In the genomic region with DNA sequence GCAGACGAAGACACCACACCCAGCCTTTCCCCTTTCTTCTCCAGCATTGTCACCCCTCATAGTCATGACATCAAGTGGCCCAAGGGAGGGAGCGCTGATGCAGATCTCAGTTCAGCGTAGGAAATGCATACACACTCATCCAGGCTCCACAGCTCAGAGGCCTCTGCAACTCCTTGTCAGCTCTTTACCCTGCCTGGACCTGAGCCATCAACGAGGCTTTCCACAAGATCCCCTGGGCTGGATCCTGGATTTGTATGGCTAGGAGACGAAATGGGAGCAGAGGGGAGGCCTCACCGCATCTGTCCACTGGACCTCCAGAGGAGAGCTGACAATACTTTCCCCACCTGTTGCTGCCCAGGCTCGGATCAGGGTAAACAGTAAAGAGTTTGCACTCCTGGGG, we compare ENCODE assay signal across 28 mouse cellular contexts. TPM values are rescaled to one million over a fixed set of nuclear protein-coding genes. Genes with fewer than 3 reads are reported as not detected.
DNase-seq lines count a peak whose midpoint lies in the region; ATAC-seq lines count a peak whose summit lies in the region.
"Had no signal": no experiment of that assay in that cellular context is flagged by ENCODE, and none has a peak within 500 bp of the region (broad histone marks: within the 10 kb centered on the region; RNA-seq: fewer than 3 reads in every experiment).

No protein-coding gene starts in this region.

- WGBS in kidney, embryonic 16.5 days, result 59% methylated on average over 7 of the region's 7 CpGs
- 74% methylated on average over 7 of the region's 7 CpGs for WGBS in embryonic facial prominence, embryonic 12.5 days

- no peaks in the 10 kb centered on the region for H3K9me3 ChIP-seq in kidney, embryonic 16.5 days (ENCODE audit: low read length)
- H3K9me3 ChIP-seq in embryonic facial prominence, embryonic 12.5 days, result no peaks in the 10 kb centered on the region
- H3K9me3 ChIP-seq: embryonic facial prominence, embryonic 13.5 days; G1E; hindbrain, embryonic 10.5 days; hindbrain, embryonic 13.5 days; intestine, embryonic 15.5 days had no signal

- peak overlapping the region; percentile 9; the same call in 1 of the 2 replicates for H3K9ac ChIP-seq in kidney, embryonic 16.5 days (replicated peaks; ENCODE audit: low read length)
- H3K9ac ChIP-seq in embryonic facial prominence, embryonic 12.5 days, result no peak overlapping the region
- H3K9ac ChIP-seq: embryonic facial prominence, embryonic 13.5 days; hindbrain, embryonic 13.5 days; intestine, embryonic 15.5 days had no signal

- no peak overlapping the region for H3K27ac ChIP-seq in kidney, embryonic 16.5 days (ENCODE audit: low read length)
- H3K27ac ChIP-seq in embryonic facial prominence, embryonic 12.5 days, result 0 out of 2 replicates have a peak overlapping the region, but pooled peaks have one; percentile 36
- H3K27ac ChIP-seq: embryonic facial prominence, embryonic 13.5 days; heart, adult 2 months; hindbrain, embryonic 10.5 days; hindbrain, embryonic 13.5 days; intestine, embryonic 15.5 days had no signal

- no peak overlapping the region for H3K4me2 ChIP-seq in kidney, embryonic 16.5 days (replicated peaks; ENCODE audit: low read depth, low read length)
- no peak overlapping the region for H3K4me2 ChIP-seq in embryonic facial prominence, embryonic 12.5 days (replicated peaks)
- H3K4me2 ChIP-seq: embryonic facial prominence, embryonic 13.5 days; heart, embryonic 11.5 days; hindbrain, embryonic 13.5 days; intestine, embryonic 15.5 days had no signal

- no peak for ATAC-seq in kidney, embryonic 16.5 days (ENCODE audit: low FRiP score, low TSS enrichment)
- ATAC-seq in embryonic facial prominence, embryonic 12.5 days (ENCODE audit: insufficient number of reproducible peaks, insufficient read depth, low FRiP score, low TSS enrichment), result no peak
- no peak for ATAC-seq in megakaryocyte-erythroid progenitor cell, adult 5-6 weeks (replicated peaks; ENCODE audit: low FRiP score, low TSS enrichment, poor library complexity, severe bottlenecking)
- ATAC-seq: forebrain, embryonic 14.5 days; hindbrain, embryonic 16.5 days; intestine, embryonic 15.5 days; Patski had no signal

- H3K36me3 ChIP-seq in kidney, embryonic 16.5 days (ENCODE audit: insufficient read depth, low read length), result 0 out of 2 replicates have a peak, but pooled peaks cover 4% of the 10 kb centered on the region
- peaks cover 31% of the 10 kb centered on the region for H3K36me3 ChIP-seq in embryonic facial prominence, embryonic 12.5 days
- H3K36me3 ChIP-seq: G1E; hindbrain, embryonic 13.5 days had no signal

- H3K27me3 ChIP-seq in kidney, embryonic 16.5 days (ENCODE audit: insufficient read depth, low read length), result no peaks in the 10 kb centered on the region
- H3K27me3 ChIP-seq in embryonic facial prominence, embryonic 12.5 days, result no peaks in the 10 kb centered on the region
- H3K27me3 ChIP-seq: CH12.LX; embryonic facial prominence, embryonic 13.5 days; intestine, embryonic 15.5 days; Patski had no signal

- peak; percentile 53 for DNase-seq in adrenal gland, postnatal 14 days
- DNase-seq in adrenal gland, postnatal 4 days (ENCODE audit: low spot score in 2 of 2), result no peak
- no peak for DNase-seq in kidney, postnatal 4 days
- DNase-seq in adipocyte (ENCODE audit: low spot score), result peak; percentile 59
- no peak for DNase-seq in layer of hippocampus, postnatal 36 days
- DNase-seq: adrenal gland, adult 8-10 months; B cell, adult 2 months; cerebellum, adult 11-12 months; cerebellum, adult 9-10 months; cerebellum, postnatal 14 days; gastrocnemius, postnatal 10 days; gastrocnemius, postnatal 36 days; heart, adult 2 months; kidney, adult 18-20 months had no signal

- peaks cover 47% of the 10 kb centered on the region for H3K4me1 ChIP-seq in kidney, embryonic 16.5 days (ENCODE audit: insufficient read depth, low read length)
- peaks cover 23% of the 10 kb centered on the region for H3K4me1 ChIP-seq in embryonic facial prominence, embryonic 12.5 days

- H3K4me3 ChIP-seq in kidney, embryonic 16.5 days (ENCODE audit: low read length), result no peak overlapping the region
- no peak overlapping the region for H3K4me3 ChIP-seq in embryonic facial prominence, embryonic 12.5 days
- H3K4me3 ChIP-seq: embryonic facial prominence, embryonic 13.5 days; heart, adult 2 months; hindbrain, embryonic 10.5 days; hindbrain, embryonic 13.5 days; intestine, embryonic 15.5 days had no signal

RNA-seq across cellular contexts. Expression of gene Spsb1, which starts 47.2 kb away (rescaled TPM):
- 24.7 and 29.6 TPM in 2 replicates for total RNA-seq in adrenal gland, postnatal 14 days (2021)
- 10 to 100 TPM; 36.9 to 42.0 TPM for total RNA-seq in adrenal gland, postnatal 4 days (2021)
- 10.9 and 14.2 TPM in 2 replicates for polyA plus RNA-seq in kidney, embryonic 16.5 days (2015; fragmentation: Nextera tagmentation; extraction: Ambion mirVana)
- polyA plus RNA-seq in embryonic facial prominence, embryonic 12.5 days (2016; fragmentation: Nextera tagmentation; extraction: Ambion mirVana), result 21.0 and 22.6 TPM in 2 replicates
- 10 to 100 TPM; 24.1 to 34.9 TPM for total RNA-seq in layer of hippocampus, postnatal 36 days (2021)
- total RNA-seq in megakaryocyte-erythroid progenitor cell, adult 5-6 weeks (2014; fragmentation: Nextera tagmentation), result 0.35 TPM in 1 of 2 replicates, not detected in the other
- not detected in 2 replicates for total RNA-seq in megakaryocyte-erythroid progenitor cell, adult 5-6 weeks (2017)
- total RNA-seq: G1E; granulocyte monocyte progenitor cell, adult 5-6 weeks had no signal

Comparison
In these comparisons a context has a peak if more than half of its experiments do, and no peak if none do; other contexts are left out.
1. DNase-seq: peak in adrenal gland, postnatal 14 days (single experiment) and adipocyte (single experiment); none in adrenal gland, postnatal 4 days (0 of 2), kidney, postnatal 4 days (0 of 2) and layer of hippocampus, postnatal 36 days (0 of 2).
2. RNA of gene Spsb1, which starts 47.2 kb away (total RNA-seq): 36.9 to 42.0 TPM in adrenal gland, postnatal 4 days, 24.1 to 34.9 TPM in layer of hippocampus, postnatal 36 days and 24.7 to 29.6 TPM in adrenal gland, postnatal 14 days; 0.35 TPM in megakaryocyte-erythroid progenitor cell, adult 5-6 weeks; every median in the first group is over 10 times any median in the second.